Mouse (Mus musculus) central nervous system, embryonic 14 days (tissue): ENCODE data around the gene Dcun1d2. TPM values are rescaled to one million over a fixed set of nuclear protein-coding genes. Genes with fewer than 3 reads are reported as not detected.

ENCODE experiments used
- polyA plus RNA-seq: library from polyadenylated mRNA; depleted of rRNA; stranded (reverse); fragments of >200 nt; gene quantifications from 2 replicates; pipeline ENCODE4 v1.2.3, GENCODE M21; 2012; rRNA removed

Gene Dcun1d2
- polyA plus RNA-seq, result 38.2 and 44.7 TPM in 2 replicates

GRCm38 (mm10) chr8:13287692-13288623 lies at the start of gene Dcun1d2, which contains the start of gene Tmco3:
TSS of gene Dcun1d2 (minus strand) at chr8:13288131.
TSS of gene Tmco3 (plus strand) at chr8:13288190.

GRCm38 (mm10) chr8:13254019-13254418 lies 33.9 kb downstream of the Dcun1d2 start, which contains the start of gene Adprhl1:
TSS of gene Adprhl1 (minus strand) at chr8:13254162.

Other genes with a start within 250 kb of the Dcun1d2 start
- gene Proz, start 227.2 kb downstream of the Dcun1d2 start, polyA plus RNA-seq, result 0.18 and 0.20 TPM in 2 replicates
- gene Pcid2, start 182.7 kb downstream of the Dcun1d2 start, polyA plus RNA-seq, result 33.8 and 36.5 TPM in 2 replicates
- gene Cul4a, start 182.5 kb downstream of the Dcun1d2 start, polyA plus RNA-seq, result 58.1 and 63.6 TPM in 2 replicates
- gene Lamp1, start 129.0 kb downstream of the Dcun1d2 start, polyA plus RNA-seq, result 238 and 256 TPM in 2 replicates
- 13.3 and 16.8 TPM in 2 replicates for gene Grtp1, start 87.5 kb downstream of the Dcun1d2 start, polyA plus RNA-seq
- gene Adprhl1, start 34.0 kb downstream of the Dcun1d2 start, polyA plus RNA-seq, result 0.14 and 0.79 TPM in 2 replicates
- gene Tmco3, start 59 bp upstream of the Dcun1d2 start, polyA plus RNA-seq, result 35.8 and 37.3 TPM in 2 replicates
- gene Tfdp1, start 50.6 kb upstream of the Dcun1d2 start, polyA plus RNA-seq, result 168 and 188 TPM in 2 replicates
- not detected in 2 replicates for gene Atp4b, start 108.7 kb upstream of the Dcun1d2 start, polyA plus RNA-seq
- 0.10 and 0.11 TPM in 2 replicates for gene Grk1, start 117.0 kb upstream of the Dcun1d2 start, polyA plus RNA-seq
- 0.15 and 0.31 TPM in 2 replicates for gene Tmem255b, start 147.1 kb upstream of the Dcun1d2 start, polyA plus RNA-seq
- 30.1 and 35.9 TPM in 2 replicates for gene Gas6, start 206.4 kb upstream of the Dcun1d2 start, polyA plus RNA-seq